Mouse (Mus musculus) cerebellum, adult (tissue): ENCODE data around the gene Nmnat3.

Experiments used
- ATAC-seq: cut with Nextera tagmentation; 2 replicates; pipeline ENCODE4 v1.9.2; 2017; ENCODE audit warnings: mild to moderate bottlenecking, moderate library complexity, mixed read lengths; ENCODE audit not compliant: insufficient number of reproducible peaks, low FRiP score, low TSS enrichment

The Nmnat3 gene

DNA sequence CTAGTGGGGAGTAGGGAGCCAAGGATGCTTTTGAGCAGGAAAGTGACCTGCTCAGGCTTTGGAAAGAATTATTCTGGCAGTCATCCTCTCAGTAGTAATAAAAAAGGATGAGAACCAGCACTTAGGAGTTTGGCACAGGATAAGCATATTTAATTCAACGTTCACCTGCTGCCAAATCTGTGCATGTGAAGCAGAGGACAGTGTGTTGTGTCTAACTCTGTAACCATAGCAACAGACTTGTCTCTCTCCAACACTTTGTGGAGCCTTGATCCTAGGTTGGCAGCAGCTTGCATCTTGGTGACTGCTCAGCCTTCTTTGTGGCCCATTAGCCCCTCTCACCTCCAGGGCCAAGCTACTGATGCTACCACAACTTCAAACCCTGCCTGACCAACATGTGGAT is 163.7 kb downstream of the Nmnat3 start:
- no peak for ATAC-seq

DNA sequence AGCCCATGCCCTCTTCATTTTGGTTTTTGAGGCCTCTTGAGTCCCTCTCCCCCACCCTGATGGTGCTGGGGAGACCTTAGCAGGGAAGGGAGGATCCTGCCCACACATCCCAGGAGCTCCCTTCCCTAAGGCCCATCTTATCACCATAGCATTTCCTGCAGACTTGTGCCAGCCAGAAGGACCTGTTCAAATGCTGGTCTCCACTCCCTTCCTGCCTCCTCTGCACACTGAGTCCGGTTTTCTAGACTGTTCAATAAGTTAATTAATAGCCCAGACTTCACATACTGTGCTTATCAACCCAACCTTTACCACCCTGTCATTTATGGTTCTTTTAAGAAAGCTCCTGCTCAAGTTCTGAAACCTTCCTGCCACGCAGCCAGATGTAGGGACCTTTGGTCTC is 179.5 kb downstream of the Nmnat3 start:
- ATAC-seq, result no peak
